Mouse (Mus musculus): ENCODE results near the gene Ckm.

- TF ChIP-seq CTCF (IDR thresholded peaks at IDR 0.05; ENCODE audit: low read depth): no peak
- TF ChIP-seq EP300 (IDR thresholded peaks at IDR 0.05; ENCODE audit: low read depth): no peak
Observed at GRCm38 (mm10) chr7:19429726-19430125, 25.1 kb downstream of the Ckm start.

Data from liver, postnatal 0 days (tissue).